Mouse (Mus musculus) lung, postnatal 0 days (tissue): ENCODE measurements at regions not wholly inside any gene's neighbourhood (a gene's known extent, or its start where the extent isn't known, plus 50 kb on each side); places are given as distances from the start of the nearest gene placed in this dataset.

Source experiments
- CTCF ChIP-seq: IDR thresholded peaks from 2 replicates; pipeline ENCODE4 v1.5.1; 2016; ENCODE audit warnings: antibody characterized with exemption, mild to moderate bottlenecking
- EP300 ChIP-seq: IDR thresholded peaks from 2 replicates; pipeline ENCODE4 v1.6.1; 2016; ENCODE audit warnings: antibody characterized with exemption, mild to moderate bottlenecking, control low read depth

DNA sequence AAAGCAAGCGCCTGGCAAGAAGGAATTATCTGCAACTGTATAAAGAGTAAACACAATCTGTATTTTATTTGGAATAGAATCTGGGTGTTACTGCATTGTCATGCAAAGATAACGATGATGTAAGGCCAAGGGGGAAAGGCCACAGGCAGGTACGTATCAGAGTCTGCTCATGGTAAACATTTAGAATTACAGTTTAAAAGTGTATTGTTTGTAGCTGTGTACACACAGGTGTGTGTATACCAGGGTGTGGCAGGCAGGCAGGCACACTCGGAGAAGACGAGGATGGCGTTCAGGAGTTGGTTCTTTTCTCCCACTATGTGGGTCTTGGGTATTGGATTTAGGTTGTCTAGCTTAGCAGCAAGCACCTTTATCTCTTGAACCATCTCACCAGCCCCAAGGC, 242.9 kb upstream of the Atp5g3 start:
- TF ChIP-seq CTCF: no peak
- TF ChIP-seq EP300: no peak
